Mouse (Mus musculus) C2C12 (cell line): ENCODE measurements around the gene Fam107b. TPM values are rescaled to one million over a fixed set of nuclear protein-coding genes. Genes with fewer than 3 reads are reported as not detected.
A peak's percentile ranks its signal among the peaks of the same experiment; 100 is the strongest.

Experiments
- H3K27me3 ChIP-seq: one replicate; pipeline ENCODE4 v1.6.1; 2011; ENCODE audit not compliant: control insufficient read depth, insufficient read depth, insufficient read length
- H3K36me3 ChIP-seq: one replicate; pipeline ENCODE4 v1.6.1; 2011; ENCODE audit not compliant: control insufficient read depth, insufficient read depth
- H3K4me3 ChIP-seq: one replicate; pipeline ENCODE4 v1.5.1; 2011; ENCODE audit warnings: mild to moderate bottlenecking, control low read depth; ENCODE audit not compliant: poor library complexity, insufficient read depth, severe bottlenecking
- H3K79me2 ChIP-seq: one replicate; pipeline ENCODE4 v1.6.1; 2011; ENCODE audit not compliant: control insufficient read depth, insufficient read depth
- H3K79me3 ChIP-seq: one replicate; pipeline ENCODE4 v1.6.1; 2011; ENCODE audit warnings: low read depth, control low read depth
- H3ac ChIP-seq: one replicate; pipeline ENCODE3; 2011; ENCODE audit warnings: low read depth; ENCODE audit not compliant: control insufficient read depth, insufficient read length
- CEBPB ChIP-seq: IDR thresholded peaks from one replicate; pipeline ENCODE4 v1.6.1; 2011; ENCODE audit warnings: low read depth, mild to moderate bottlenecking, control low read depth, moderate library complexity
- CTCF ChIP-seq: IDR thresholded peaks from one replicate; pipeline ENCODE4 v1.5.1; 2011; ENCODE audit not compliant: control insufficient read depth, insufficient read depth, insufficient read length
- FOSL1 ChIP-seq: IDR thresholded peaks from one replicate; pipeline ENCODE4 v1.8.0; 2011; ENCODE audit warnings: mild to moderate bottlenecking, low read length; ENCODE audit not compliant: poor library complexity, insufficient read depth, severe bottlenecking
- MAX ChIP-seq: IDR thresholded peaks from one replicate; pipeline ENCODE4 v1.6.1; 2011; ENCODE audit warnings: mild to moderate bottlenecking, control low read depth
- MYOD1 ChIP-seq: IDR thresholded peaks from one replicate; pipeline ENCODE4 v1.6.1; 2011; ENCODE audit warnings: low read depth; ENCODE audit not compliant: control insufficient read depth, insufficient read length
- MYOG ChIP-seq: IDR thresholded peaks from one replicate; pipeline ENCODE4 v1.6.1; 2011; ENCODE audit not compliant: control insufficient read depth, insufficient read length; ENCODE audit errors: extremely low read depth
- USF1 ChIP-seq: IDR thresholded peaks from one replicate; pipeline ENCODE4 v1.6.1; 2011; ENCODE audit warnings: low read depth, mild to moderate bottlenecking, control low read depth, moderate library complexity
- long read RNA-seq, 2 experiments: library from polyadenylated mRNA; unstranded; transcript quantifications; one replicate each; pipeline ENCODE4 v2.0.0; 2019 to 2020
- polyA plus RNA-seq: library from polyadenylated mRNA; unstranded; fragments of >200 nt; fragmentation: generic; extraction: Trizol; gene quantifications from one replicate; pipeline ENCODE4 v1.2.1, GENCODE M21; 2012; ENCODE audit warnings: missing spikeins

The Fam107b gene
- polyA plus RNA-seq = 16.6 TPM
- long read RNA-seq, experiment 1, transcript Fam107b-201 (4 exons, 3,156 nt) = major isoform, 8 of 15 reads
- long read RNA-seq, experiment 1, partial matches to known transcripts = 0 of 15 reads
- long read RNA-seq, experiment 1, other reads (novel, unspliced or antisense) = 7 of 15 reads
- long read RNA-seq, experiment 2, transcript Fam107b-201 (4 exons, 3,156 nt) = major isoform, 258 of 294 reads
- long read RNA-seq, experiment 2, partial matches to known transcripts = 0 of 294 reads
- long read RNA-seq, experiment 2, other reads (novel, unspliced or antisense) = 33 of 294 reads

- Histone ChIP-seq H3K36me3 (no peaks in the 10 kb centered on the region), H3K27me3 (no peaks in the 10 kb centered on the region), H3K79me3 (no peaks in the 10 kb centered on the region), H3K79me2 (no peaks in the 10 kb centered on the region), H3K4me3 (no peak within 1 kb of the TSS), H3ac (no peak within 1 kb of the TSS)
- no peak for TF ChIP-seq CTCF
These were observed at the start of gene Fam107b for GRCm38 (mm10) chr2:3570186-3570585. Gene Fam107b (plus strand): TSS chr2:3570488.

DNA sequence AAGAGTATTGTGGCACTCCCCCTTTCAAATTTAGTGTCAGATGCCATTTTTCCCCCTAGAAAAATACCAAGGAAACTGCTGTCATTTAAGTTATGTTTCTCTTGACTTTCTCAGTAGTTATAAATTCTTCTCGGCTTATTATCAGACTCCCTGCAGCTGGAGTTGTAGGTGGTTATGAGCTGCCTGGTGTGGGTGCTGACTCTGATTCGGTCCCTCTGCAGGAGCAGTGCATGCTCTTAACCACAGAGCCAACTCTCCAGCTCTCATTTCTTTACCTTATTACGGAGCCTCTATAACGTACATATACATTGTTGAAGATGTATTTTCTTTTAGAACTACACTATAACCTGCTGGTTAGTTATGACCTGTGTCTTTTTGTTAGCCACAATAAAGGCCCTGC is 47.7 kb upstream of the Fam107b start:
- H3K4me3 ChIP-seq = no peak overlapping the region
- H3K27me3 ChIP-seq = no peaks in the 10 kb centered on the region
- H3K36me3 ChIP-seq = no peaks in the 10 kb centered on the region
- no peaks in the 10 kb centered on the region for H3K79me3 ChIP-seq
- TF ChIP-seq FOSL1 = no peak
- no peak for TF ChIP-seq MYOG
- no peak for TF ChIP-seq MYOD1
- TF ChIP-seq MAX = no peak
- no peak for TF ChIP-seq CTCF
- TF ChIP-seq CEBPB = no peak
- no peak for TF ChIP-seq USF1
- H3ac ChIP-seq = no peak overlapping the region
- H3K79me2 ChIP-seq = no peaks in the 10 kb centered on the region

DNA sequence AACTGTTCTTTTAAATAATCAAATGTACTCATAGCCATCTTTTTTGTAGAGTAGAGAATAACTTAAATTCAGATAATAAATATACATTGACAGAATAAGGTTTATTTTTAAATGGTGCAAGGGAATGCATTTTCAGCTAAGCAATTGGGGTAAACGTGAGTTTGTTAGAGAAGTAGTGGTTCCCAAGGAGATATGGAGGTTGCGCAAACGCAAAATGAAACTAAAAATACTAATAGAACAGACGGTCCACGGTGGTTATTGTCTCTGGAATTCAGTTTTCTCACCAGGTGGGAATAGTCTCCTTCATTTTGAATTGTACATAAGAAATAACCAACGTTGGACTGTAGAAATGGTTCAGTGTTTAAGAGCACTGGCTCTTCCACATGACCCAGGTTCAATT is 44.0 kb upstream of the Fam107b start:
- TF ChIP-seq MAX (no peak), CTCF (no peak), MYOG (no peak), MYOD1 (no peak), FOSL1 (no peak), USF1 (no peak), CEBPB (peak; percentile 59)
- Histone ChIP-seq H3K79me2 (no peaks in the 10 kb centered on the region), H3K79me3 (no peaks in the 10 kb centered on the region), H3K27me3 (peaks cover 6% of the 10 kb centered on the region), H3ac (no peak overlapping the region), H3K36me3 (no peaks in the 10 kb centered on the region), H3K4me3 (no peak overlapping the region)

DNA sequence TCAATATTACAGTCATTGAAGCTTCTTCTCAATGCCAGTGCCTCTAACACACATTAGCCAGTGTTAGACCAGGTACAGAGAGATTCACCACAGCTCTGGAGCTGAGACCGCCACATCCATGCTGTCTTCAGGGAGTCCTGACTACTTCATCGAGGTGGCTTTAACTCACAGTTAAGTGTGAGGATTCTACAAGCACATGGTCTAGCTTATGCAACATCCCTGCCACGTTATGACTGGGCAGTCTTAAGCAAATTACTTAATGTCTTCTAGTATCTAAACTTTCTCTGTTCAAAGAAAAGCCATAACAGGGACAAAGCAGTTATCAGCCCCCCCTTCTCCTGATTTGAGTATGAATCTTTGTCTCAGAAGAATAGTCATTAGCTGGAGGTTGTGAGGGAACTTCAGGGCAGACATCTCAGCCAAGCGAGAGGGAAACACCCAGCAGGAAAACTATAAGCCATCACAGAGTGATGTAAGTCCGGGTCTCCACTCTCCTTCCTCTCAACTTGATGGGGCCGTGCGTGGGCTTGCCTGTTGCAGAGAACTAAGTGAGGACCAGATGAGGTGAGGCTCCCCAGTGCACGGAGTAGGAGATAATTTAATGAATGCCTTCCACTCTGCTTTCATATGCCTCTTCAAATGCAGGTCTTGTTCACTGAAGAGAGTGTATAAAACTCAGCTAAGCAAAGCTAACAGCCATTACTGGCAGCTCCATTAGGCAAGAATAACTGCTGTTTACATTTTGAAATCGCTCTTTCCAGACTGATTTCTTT is 28.8 kb upstream of the Fam107b start:
- H3ac ChIP-seq = no peak overlapping the region
- H3K79me2 ChIP-seq = no peaks in the 10 kb centered on the region
- no peaks in the 10 kb centered on the region for H3K27me3 ChIP-seq
- H3K4me3 ChIP-seq = no peak overlapping the region
- H3K79me3 ChIP-seq = no peaks in the 10 kb centered on the region
- no peaks in the 10 kb centered on the region for H3K36me3 ChIP-seq
- TF ChIP-seq CTCF = no peak
- TF ChIP-seq MAX = no peak
- TF ChIP-seq MYOD1 = no peak
- TF ChIP-seq MYOG = no peak
- no peak for TF ChIP-seq FOSL1
- no peak for TF ChIP-seq CEBPB
- no peak for TF ChIP-seq USF1

DNA sequence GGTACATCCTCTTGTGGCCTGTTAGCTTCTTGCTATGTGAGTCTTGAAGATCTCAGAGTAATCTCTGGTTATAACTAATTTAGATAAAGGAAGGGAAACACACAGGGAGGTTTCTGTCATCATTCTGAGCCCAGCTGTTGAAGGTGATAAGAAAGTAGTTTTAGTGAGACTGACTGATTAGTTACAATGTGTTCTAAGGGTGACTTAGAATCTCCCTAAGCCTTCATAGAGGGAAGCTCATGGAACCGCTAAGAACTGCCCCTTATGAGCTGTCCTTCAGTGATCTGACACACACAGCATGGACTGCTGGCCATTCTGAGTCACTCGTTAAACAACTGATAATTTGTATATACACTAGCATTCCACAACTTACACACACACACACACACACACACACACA is 24.2 kb upstream of the Fam107b start:
- no peaks in the 10 kb centered on the region for H3K79me3 ChIP-seq
- no peak overlapping the region for H3K4me3 ChIP-seq
- no peak for TF ChIP-seq MAX
- TF ChIP-seq CTCF = no peak
- TF ChIP-seq MYOG = no peak
- no peak for TF ChIP-seq MYOD1
- TF ChIP-seq FOSL1 = no peak
- no peak for TF ChIP-seq CEBPB
- TF ChIP-seq USF1 = no peak

DNA sequence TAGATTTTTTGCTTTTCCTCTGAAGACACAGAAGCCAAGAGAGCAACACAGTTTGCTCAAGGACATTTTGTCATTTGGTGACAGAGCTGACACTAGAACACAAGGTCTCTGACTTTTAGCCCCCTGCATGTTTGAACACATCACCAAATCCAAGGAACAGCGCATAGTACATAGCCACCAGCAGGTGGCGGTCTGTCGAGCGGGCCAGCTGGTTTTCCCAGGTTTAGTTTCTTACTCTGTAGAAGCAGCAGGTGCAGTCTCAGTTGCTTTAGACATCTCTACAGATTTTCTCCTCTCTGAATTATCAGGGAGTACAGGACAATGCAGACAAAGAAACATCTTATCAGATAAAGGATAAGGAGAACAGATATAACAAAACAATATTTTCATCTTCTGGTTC is 23.7 kb upstream of the Fam107b start:
- Histone ChIP-seq H3K79me2 (no peaks in the 10 kb centered on the region), H3K36me3 (no peaks in the 10 kb centered on the region), H3K4me3 (no peak overlapping the region), H3ac (no peak overlapping the region), H3K79me3 (no peaks in the 10 kb centered on the region), H3K27me3 (no peaks in the 10 kb centered on the region)
- TF ChIP-seq CTCF (peak; percentile 71), MAX (no peak)

More for the DNA sequence above, 24.2 kb upstream of the Fam107b start:
- no peak overlapping the region for H3ac ChIP-seq
- H3K36me3 ChIP-seq = no peaks in the 10 kb centered on the region
- H3K27me3 ChIP-seq = no peaks in the 10 kb centered on the region
- no peaks in the 10 kb centered on the region for H3K79me2 ChIP-seq
